Mouse (Mus musculus) bone marrow macrophage, adult 2 months (primary cell): Measurements from ENCODE around the gene Lgals3bp.

Experiments
- CTCF ChIP-seq: IDR thresholded peaks from 2 replicates; pipeline ENCODE4 v1.5.1; 2012; ENCODE audit warnings: low read depth, mild to moderate bottlenecking, low read length, moderate library complexity
- POLR2A ChIP-seq: IDR thresholded peaks from 2 replicates; pipeline ENCODE4 v1.6.1; 2012; ENCODE audit warnings: mild to moderate bottlenecking, low read depth, low read length, borderline replicate concordance

GRCm38 (mm10) chr11:118379251-118380009 lies 22.5 kb downstream of the Lgals3bp start:
- TF ChIP-seq POLR2A (no peak), CTCF (peak; percentile 48; the same call in 1 of the 2 replicates)
